In the genomic region with DNA sequence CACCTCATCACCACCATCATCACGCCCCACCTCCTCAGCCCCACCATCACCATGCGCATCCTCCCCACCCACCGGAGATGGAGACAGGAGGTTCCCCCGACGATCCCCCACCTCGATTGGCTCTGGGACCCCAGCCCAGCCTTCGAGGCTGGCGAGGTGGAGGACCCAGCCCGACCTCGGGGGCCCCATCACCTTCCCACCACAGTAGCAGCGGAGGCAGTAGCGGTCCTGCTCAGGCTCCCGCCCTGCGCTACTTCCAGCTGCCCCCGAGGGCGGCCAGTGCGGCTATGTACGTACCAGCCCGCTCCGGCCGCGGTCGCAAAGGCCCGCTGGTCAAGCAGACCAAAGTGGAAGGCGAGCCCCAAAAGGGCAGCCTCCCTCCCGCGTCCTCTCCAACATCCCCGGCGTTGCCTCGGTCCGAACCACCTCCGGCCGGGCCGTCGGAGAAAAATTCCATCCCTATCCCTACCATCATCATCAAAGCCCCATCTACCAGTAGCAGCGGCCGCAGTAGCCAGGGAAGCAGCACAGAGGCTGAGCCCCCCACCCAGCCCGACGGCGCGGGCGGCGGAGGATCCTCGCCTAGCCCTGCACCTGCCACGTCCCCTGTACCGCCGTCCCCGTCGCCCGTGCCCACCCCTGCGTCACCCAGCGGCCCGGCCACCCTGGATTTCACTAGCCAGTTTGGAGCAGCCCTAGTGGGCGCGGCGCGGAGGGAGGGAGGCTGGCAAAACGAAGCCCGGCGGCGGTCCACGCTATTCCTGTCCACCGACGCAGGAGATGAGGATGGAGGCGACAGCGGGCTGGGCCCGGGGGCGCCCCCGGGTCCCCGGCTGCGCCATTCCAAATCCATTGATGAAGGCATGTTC, we compare ENCODE assay signal across 8 mouse cellular contexts. TPM values are rescaled to one million over a fixed set of nuclear protein-coding genes. Genes with fewer than 3 reads are reported as not detected.
DNase-seq lines count a peak whose midpoint lies in the region; ATAC-seq and TF ChIP-seq lines count a peak whose summit lies in the region.

No protein-coding gene starts in this region.

- no peaks in the 10 kb centered on the region for H3K36me3 ChIP-seq in hindbrain, embryonic 11.5 days (ENCODE audit: control insufficient read depth, insufficient read depth, low read length)
- peaks cover 38% of the 10 kb centered on the region for H3K36me3 ChIP-seq in midbrain, postnatal 0 days (ENCODE audit: insufficient read depth, low read length)

- H3K4me1 ChIP-seq in hindbrain, embryonic 11.5 days (replicated peaks; ENCODE audit: control insufficient read depth, insufficient read depth, low read length), result peaks cover 22% of the 10 kb centered on the region
- H3K4me1 ChIP-seq in midbrain, postnatal 0 days (ENCODE audit: insufficient read depth, low read length), result no peaks in the 10 kb centered on the region

- no peak for TF ChIP-seq CTCF in midbrain, postnatal 0 days (IDR thresholded peaks at IDR 0.05)

- H3K9ac ChIP-seq in hindbrain, embryonic 11.5 days (ENCODE audit: low read depth, low read length), result peak overlapping the region; percentile 27; the same call in 1 of the 2 replicates
- peak overlapping the region; percentile 36; the same call in 1 of the 2 replicates for H3K9ac ChIP-seq in midbrain, postnatal 0 days (replicated peaks; ENCODE audit: low read length, poor library complexity, severe bottlenecking)

- peak; percentile 28 for ATAC-seq in hindbrain, embryonic 11.5 days (ENCODE audit: low FRiP score)
- no peak; the same call in 1 of the 2 replicates for ATAC-seq in midbrain, postnatal 0 days (ENCODE audit: low FRiP score)

- peak overlapping the region; percentile 19 for H3K4me2 ChIP-seq in hindbrain, embryonic 11.5 days (replicated peaks; ENCODE audit: low read depth, low read length)
- 0 out of 2 replicates have a peak overlapping the region, but pooled peaks have one; percentile 6 for H3K4me2 ChIP-seq in midbrain, postnatal 0 days (ENCODE audit: low read depth, low read length, poor library complexity, severe bottlenecking)

- no peaks in the 10 kb centered on the region for H3K9me3 ChIP-seq in hindbrain, embryonic 11.5 days (ENCODE audit: control insufficient read depth, low read length)
- no peaks in the 10 kb centered on the region for H3K9me3 ChIP-seq in midbrain, postnatal 0 days (ENCODE audit: low read length)

- peak; percentile 58 for DNase-seq in cerebellum, adult 11-12 months
- no peak for DNase-seq in cerebellum, postnatal 4 days (ENCODE audit: low spot score in 2 of 2)
- peak; percentile 42 to 45 for DNase-seq in left cerebral cortex, postnatal 36 days (ENCODE audit: low spot score in 2 of 2)
- no peak for DNase-seq in left cerebral cortex, adult 8-10 months (ENCODE audit: low spot score in 2 of 2)
- DNase-seq in hindbrain, embryonic 11.5 days (ENCODE audit: low spot score), result peak; percentile 37
- DNase-seq in midbrain, postnatal 0 days (ENCODE audit: low spot score), result no peak
- no peak for DNase-seq in natural killer cell, adult 2 months (ENCODE audit: low spot score in 2 of 2)
- DNase-seq in left cerebral cortex, postnatal 25 days (ENCODE audit: low spot score in 2 of 2), result no peak

- intact Hi-C loops in left cerebral cortex, postnatal 36 days (cut with DNase I), result loop anchor here (2.0 to 5.0 kb wide), 2 partner anchors 40 to 89 kb away; a partner anchor contains a TSS
- intact Hi-C loops in left cerebral cortex, postnatal 25 days (cut with DNase I), result loop anchor here (1.0 to 5.0 kb wide), 2 partner anchors 40 to 90 kb away; a partner anchor contains a TSS

- H3K4me3 ChIP-seq in hindbrain, embryonic 11.5 days (ENCODE audit: low read depth, low read length), result peak overlapping the region; percentile 10; the same call in 1 of the 2 replicates
- no peak overlapping the region for H3K4me3 ChIP-seq in midbrain, postnatal 0 days (ENCODE audit: low read depth, low read length)

- H3K27ac ChIP-seq in hindbrain, embryonic 11.5 days (ENCODE audit: low read depth, low read length), result no peak overlapping the region
- H3K27ac ChIP-seq in midbrain, postnatal 0 days (ENCODE audit: low read depth, low read length), result no peak overlapping the region

- peaks cover 69% of the 10 kb centered on the region for H3K27me3 ChIP-seq in hindbrain, embryonic 11.5 days (ENCODE audit: control insufficient read depth, insufficient read depth, low read length)
- peaks cover 5% of the 10 kb centered on the region; the same call in 1 of the 2 replicates for H3K27me3 ChIP-seq in midbrain, postnatal 0 days (ENCODE audit: insufficient read depth, low read length)

- 4% methylated on average over 59 of the region's 71 CpGs for WGBS in hindbrain, embryonic 11.5 days
- WGBS in midbrain, postnatal 0 days, result 15% methylated on average over 69 of the region's 71 CpGs

RNA-seq across cellular contexts. Expression of a gene that starts 31.8 kb away (rescaled TPM):
- total RNA-seq in left cerebral cortex, postnatal 36 days (2021), result 10 to 100 TPM; 58.3 to 70.5 TPM
- total RNA-seq in left cerebral cortex, adult 8-10 months (2022), result 10 to 100 TPM; 64.0 to 74.2 (median 69.8) TPM
- polyA plus RNA-seq in hindbrain, embryonic 11.5 days (2014; fragmentation: Nextera tagmentation; extraction: Ambion mirVana), result 2.4 and 3.5 TPM in 2 replicates
- 119 and 144 TPM in 2 replicates for total RNA-seq in midbrain, postnatal 0 days (2014; rRNA removed)
- polyA plus RNA-seq in midbrain, postnatal 0 days (2015; fragmentation: Nextera tagmentation; extraction: Ambion mirVana), result 88.4 and 96.7 TPM in 2 replicates
- total RNA-seq in left cerebral cortex, postnatal 25 days (2021), result 10 to 100 TPM; 60.0 to 65.0 TPM

RNA-seq across cellular contexts. Expression of a gene that starts 33.5 kb away (rescaled TPM):
- 1 to 10 TPM; 2.0 to 2.1 TPM for total RNA-seq in left cerebral cortex, postnatal 36 days (2021)
- 1 to 10 TPM; 1.5 to 2.8 (median 2.2) TPM for total RNA-seq in left cerebral cortex, adult 8-10 months (2022)
- 1.3 and 1.4 TPM in 2 replicates for polyA plus RNA-seq in hindbrain, embryonic 11.5 days (2014; fragmentation: Nextera tagmentation; extraction: Ambion mirVana)
- total RNA-seq in midbrain, postnatal 0 days (2014; rRNA removed), result 0.38 and 1.4 TPM in 2 replicates
- 3.8 and 5.2 TPM in 2 replicates for polyA plus RNA-seq in midbrain, postnatal 0 days (2015; fragmentation: Nextera tagmentation; extraction: Ambion mirVana)
- 1 to 10 TPM; 1.9 to 2.2 TPM for total RNA-seq in left cerebral cortex, postnatal 25 days (2021)

RNA-seq across cellular contexts. Expression of a gene that starts 42.1 kb away (rescaled TPM):
- total RNA-seq in left cerebral cortex, postnatal 36 days (2021), result 100 to 1,000 TPM; 586 to 632 TPM
- total RNA-seq in left cerebral cortex, adult 8-10 months (2022), result 100 to 1,000 TPM; 509 to 568 (median 540) TPM
- polyA plus RNA-seq in hindbrain, embryonic 11.5 days (2014; fragmentation: Nextera tagmentation; extraction: Ambion mirVana), result 5.1 and 6.9 TPM in 2 replicates
- total RNA-seq in midbrain, postnatal 0 days (2014; rRNA removed), result 48.1 and 60.3 TPM in 2 replicates
- polyA plus RNA-seq in midbrain, postnatal 0 days (2015; fragmentation: Nextera tagmentation; extraction: Ambion mirVana), result 33.9 and 39.2 TPM in 2 replicates
- total RNA-seq in left cerebral cortex, postnatal 25 days (2021), result 100 to 1,000 TPM; 571 to 587 TPM

RNA-seq across cellular contexts. Expression of a gene that starts 45.4 kb away (rescaled TPM):
- 1 to 10 TPM; 3.9 to 4.0 TPM for total RNA-seq in left cerebral cortex, postnatal 36 days (2021)
- 1 to 10 TPM; 2.6 to 3.7 (median 3.1) TPM for total RNA-seq in left cerebral cortex, adult 8-10 months (2022)
- 2.7 TPM in 2 replicates for polyA plus RNA-seq in hindbrain, embryonic 11.5 days (2014; fragmentation: Nextera tagmentation; extraction: Ambion mirVana)
- total RNA-seq in midbrain, postnatal 0 days (2014; rRNA removed), result 3.2 and 3.9 TPM in 2 replicates
- polyA plus RNA-seq in midbrain, postnatal 0 days (2015; fragmentation: Nextera tagmentation; extraction: Ambion mirVana), result 3.5 and 3.8 TPM in 2 replicates
- total RNA-seq in left cerebral cortex, postnatal 25 days (2021), result 1 to 10 TPM; 3.5 to 3.9 TPM

Comparison
In these comparisons a context has a peak if more than half of its experiments do, and no peak if none do; other contexts are left out.
1. DNase-seq: peak in cerebellum, adult 11-12 months (single experiment), left cerebral cortex, postnatal 36 days (2 of 2) and hindbrain, embryonic 11.5 days (single experiment); none in cerebellum, postnatal 4 days (0 of 2), left cerebral cortex, adult 8-10 months (0 of 2), midbrain, postnatal 0 days (single experiment), natural killer cell, adult 2 months (0 of 2) and left cerebral cortex, postnatal 25 days (0 of 2).